Mouse (Mus musculus) thymus, adult 2 months (tissue): ENCODE measurements at regions not wholly inside any gene's neighbourhood (a gene's known extent, or its start where the extent isn't known, plus 50 kb on each side); places are given as distances from the start of the nearest gene placed in this dataset.

Source experiments
- CTCF ChIP-seq: fragments of 200-500 bp; IDR thresholded peaks from 2 replicates; pipeline ENCODE4 v1.5.1; 2012; ENCODE audit warnings: mild to moderate bottlenecking, control low read depth, low read length, moderate library complexity, borderline replicate concordance; ENCODE audit not compliant: control insufficient read depth, poor library complexity, insufficient read depth; ENCODE audit errors: extremely low read depth
- POLR2A ChIP-seq: fragments of 200-500 bp; IDR thresholded peaks from 2 replicates; pipeline ENCODE4 v1.6.1; 2012; ENCODE audit warnings: mild to moderate bottlenecking, low read length, control low read depth, moderate library complexity; ENCODE audit not compliant: control insufficient read depth, poor library complexity, insufficient read depth; ENCODE audit errors: extremely low read depth

GRCm38 (mm10) chr8:90063291-90063690 is 284.9 kb downstream of the Tox3 start:
- TF ChIP-seq CTCF: no peak
- no peak for TF ChIP-seq POLR2A
